Comparison of ENCODE assay signal across 17 mouse cellular contexts in the genomic region with DNA sequence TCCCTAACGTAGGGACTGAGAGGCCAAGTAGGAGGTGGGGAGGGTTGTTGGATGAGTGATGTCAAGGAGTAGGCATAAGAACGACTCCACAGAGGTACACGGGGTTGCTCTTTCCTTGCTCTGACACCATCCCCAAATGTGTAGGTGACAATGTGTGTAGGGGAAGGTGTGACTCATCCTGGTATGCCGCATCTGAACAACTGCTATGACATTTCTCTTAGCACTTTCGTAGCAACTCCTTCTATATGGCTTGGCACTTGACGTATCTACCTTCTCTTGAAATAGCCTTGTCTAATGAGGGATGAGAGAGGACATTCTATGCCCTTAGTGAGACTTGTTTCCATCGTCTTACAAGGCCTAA.
A peak's percentile ranks its signal among the peaks of the same experiment; 100 is the strongest.
DNase-seq lines count a peak whose midpoint lies in the region; ATAC-seq and TF ChIP-seq lines count a peak whose summit lies in the region.
"Had no signal": no experiment of that assay in that cellular context is flagged by ENCODE, and none has a peak within 500 bp of the region (broad histone marks: within the 10 kb centered on the region; RNA-seq: fewer than 3 reads in every experiment).

No protein-coding gene starts in this region.

- intact Hi-C loops in left cerebral cortex, adult 2 months (cut with DNase I): loop anchor here (10.0 kb wide), 1 partner anchor 90 kb away; no protein-coding TSS in a partner anchor

- peak; percentile 71 for ATAC-seq in frontal cortex, adult (ENCODE audit: low TSS enrichment)
- ATAC-seq: activated CD4-positive, CD25-positive, alpha-beta regulatory T cell, adult 4 months; forebrain, embryonic 14.5 days; forebrain, postnatal 0 days; hindbrain, postnatal 0 days; inflammation-experienced regulatory T-cells, adult 6 months had no signal

- H3K4me3 ChIP-seq in left cerebral cortex, adult 2 months: no peak overlapping the region
- H3K4me3 ChIP-seq: embryonic facial prominence, embryonic 12.5 days; embryonic facial prominence, embryonic 15.5 days; heart, embryonic 12.5 days; heart, embryonic 15.5 days had no signal

- TF ChIP-seq CTCF in left cerebral cortex, adult 2 months (IDR thresholded peaks at IDR 0.05): no peak

- no peak for DNase-seq in frontal cortex, postnatal 10 days (ENCODE audit: low spot score in 2 of 2)
- DNase-seq in left cerebral cortex, adult 2 months (ENCODE audit: extremely low spot score in 1 of 2, low spot score in 2 of 2): no peak
- DNase-seq in left cerebral cortex, adult 18-20 months (ENCODE audit: low spot score in 2 of 2): no peak
- DNase-seq in brain, adult 2 months (ENCODE audit: low read depth, low spot score): peak; percentile 79
- DNase-seq in neural tube, embryonic 10.5 days (ENCODE audit: extremely low spot score, low spot score): no peak
- DNase-seq: forebrain, postnatal 0 days; gastrocnemius, postnatal 25 days had no signal

- H3K27ac ChIP-seq in left cerebral cortex, adult 2 months: peak overlapping the region; percentile 63; the same call in 1 of the 2 replicates
- H3K27ac ChIP-seq: embryonic facial prominence, embryonic 12.5 days; embryonic facial prominence, embryonic 15.5 days; heart, embryonic 15.5 days; hindbrain, embryonic 14.5 days; hindbrain, postnatal 0 days had no signal
